Mouse (Mus musculus) ES-E14 (cell line): ENCODE data around the gene Cd34. TPM values are rescaled to one million over a fixed set of nuclear protein-coding genes. Genes with fewer than 3 reads are reported as not detected.

Experiments used
- DNase-seq: peaks from one replicate; pipeline ENCODE4 v3.0.0-alpha.2; 2013; ENCODE audit warnings: low read depth, low spot score
- H3K27ac ChIP-seq: 2 replicates; pipeline ENCODE4 v1.5.1; 2012; ENCODE audit warnings: low read depth, mild to moderate bottlenecking, low read length, moderate library complexity, mixed read lengths; ENCODE audit not compliant: poor library complexity, insufficient read depth, severe bottlenecking
- H3K36me3 ChIP-seq: 2 replicates; pipeline ENCODE4 v1.6.1; 2012; ENCODE audit warnings: mild to moderate bottlenecking, low read length, moderate library complexity, mixed read lengths; ENCODE audit not compliant: control insufficient read depth, poor library complexity, insufficient read depth, severe bottlenecking
- H3K4me1 ChIP-seq, 2 experiments: fragments of 150-350 bp in 1 of 2; sonication (generic) in 1 of 2; 2 replicates each; pipeline ENCODE4 v1.6.1; 2012; ENCODE audit warnings: low read length in 2 of 2, mild to moderate bottlenecking in 1 of 2, mixed read lengths in 1 of 2; ENCODE audit not compliant: control insufficient read depth in 2 of 2, insufficient read depth in 2 of 2, poor library complexity in 1 of 2
- H3K4me3 ChIP-seq, 2 experiments: fragments of 150-350 bp in 1 of 2; sonication (generic) in 1 of 2; 2 replicates each; pipeline ENCODE4 v1.5.1; 2012; ENCODE audit warnings: low read length in 2 of 2, low read depth in 1 of 2, mild to moderate bottlenecking in 1 of 2, mixed read lengths in 1 of 2; ENCODE audit not compliant: insufficient read depth in 1 of 2, poor library complexity in 1 of 2, severe bottlenecking in 1 of 2
- H3K9ac ChIP-seq: 2 replicates; pipeline ENCODE4 v1.6.1; 2012; ENCODE audit warnings: low read depth, mild to moderate bottlenecking, low read length, mixed read lengths; ENCODE audit not compliant: poor library complexity, insufficient read depth, severe bottlenecking
- H3K9me3 ChIP-seq: fragments of 150-350 bp; sonication (generic); 2 replicates; pipeline ENCODE4 v1.6.1; 2012; ENCODE audit warnings: low read depth, mild to moderate bottlenecking, low read length; ENCODE audit not compliant: control insufficient read depth, insufficient read depth
- CHD2 ChIP-seq: IDR thresholded peaks from 2 replicates; pipeline ENCODE4 v1.6.1; 2014; ENCODE audit warnings: mild to moderate bottlenecking, low read depth, low read length, inconsistent platforms
- HCFC1 ChIP-seq: IDR thresholded peaks from 2 replicates; pipeline ENCODE4 v1.6.1; 2012; ENCODE audit warnings: low read length, inconsistent platforms, borderline replicate concordance; ENCODE audit not compliant: insufficient read depth
- MAFK ChIP-seq: IDR thresholded peaks from 2 replicates; pipeline ENCODE4 v1.6.1; 2014; ENCODE audit warnings: mild to moderate bottlenecking, low read depth, low read length, inconsistent platforms; ENCODE audit not compliant: insufficient read depth
- ZC3H11A ChIP-seq: IDR thresholded peaks from 2 replicates; pipeline ENCODE4 v1.6.1; 2012; ENCODE audit warnings: low read depth, mild to moderate bottlenecking, inconsistent platforms, low read length, borderline replicate concordance
- ZNF384 ChIP-seq: IDR thresholded peaks from 2 replicates; pipeline ENCODE4 v1.6.1; 2012; ENCODE audit warnings: low read depth, low read length, inconsistent platforms
- in situ Hi-C, 2 experiments: fragments of 600-800 bp; cut with MboI; formaldehyde crosslinking; loops; one replicate each; pipeline ENCODE4 v1.15.1; 2025; ENCODE audit warnings: low sequenced_read_pairs in 2 of 2, inconsistent platforms in 1 of 2; ENCODE audit not compliant: unreplicated experiment in 2 of 2
- total RNA-seq: library from RNA; depleted of rRNA; stranded (reverse); fragments of 300-350 nt; gene quantifications from 2 replicates; pipeline ENCODE4 v1.2.3, GENCODE M21; 2012; rRNA removed

The Cd34 gene
- total RNA-seq, 1 experiment, result 8.4 TPM

DNA sequence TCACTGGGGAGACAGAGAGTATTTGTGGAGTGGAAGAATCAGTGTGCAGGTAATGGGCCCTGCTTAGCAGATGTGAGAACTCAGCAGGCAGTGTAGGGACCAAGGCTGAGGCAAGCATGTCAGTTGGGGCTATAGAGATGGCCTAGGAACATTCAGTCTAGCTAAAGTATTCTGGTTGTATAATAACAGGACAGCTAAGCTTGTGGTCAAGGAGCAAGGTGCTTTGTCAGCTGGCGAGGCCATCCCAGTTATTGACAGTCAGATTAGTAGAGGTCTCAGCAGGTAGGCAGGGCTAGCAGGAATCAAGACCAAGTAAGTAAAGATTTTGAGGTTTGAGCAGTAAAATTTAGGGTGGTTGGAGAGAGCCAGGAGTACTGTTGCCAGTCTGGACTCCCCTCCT lies 59.8 kb downstream of the Cd34 start:
- DNase-seq, result no peak
- TF ChIP-seq CHD2, result no peak
- no peak for TF ChIP-seq HCFC1
- no peak for TF ChIP-seq MAFK
- no peak for TF ChIP-seq ZNF384
- no peak for TF ChIP-seq ZC3H11A
- Histone ChIP-seq H3K4me1 (peaks cover 2 to 6% of the 10 kb centered on the region in 2 experiments; a peak in 3 of 4 replicates), H3K9me3 (no peaks in the 10 kb centered on the region), H3K36me3 (no peaks in the 10 kb centered on the region), H3K27ac (no peak overlapping the region), H3K9ac (no peak overlapping the region), H3K4me3 (no peak overlapping the region)
- in situ Hi-C loops, result no loop called here

DNA sequence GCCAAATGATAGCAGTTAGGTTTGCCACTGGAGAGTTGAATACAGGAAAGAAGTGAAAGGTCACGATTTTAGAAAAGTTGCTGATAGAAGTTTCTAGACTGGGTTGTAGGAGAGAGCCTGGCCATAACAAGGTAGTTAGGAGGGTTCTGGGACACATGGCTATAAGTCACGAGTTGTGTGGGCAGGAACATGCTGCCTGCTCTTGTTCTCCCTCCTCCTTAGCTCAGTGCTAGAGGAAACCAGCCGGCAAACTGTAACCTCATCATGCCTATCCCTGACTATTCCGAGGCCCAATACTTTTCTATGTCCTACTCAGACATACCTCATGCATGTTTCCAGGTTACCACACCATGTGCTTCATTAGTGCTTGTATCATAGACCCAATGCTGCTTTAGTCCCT lies 64.7 kb downstream of the Cd34 start:
- Histone ChIP-seq H3K36me3 (no peaks in the 10 kb centered on the region), H3K4me1 (peaks cover 2 to 6% of the 10 kb centered on the region in 2 experiments; a peak in 3 of 4 replicates), H3K9ac (no peak overlapping the region), H3K4me3 (no peak overlapping the region), H3K27ac (no peak overlapping the region), H3K9me3 (no peaks in the 10 kb centered on the region)
- DNase-seq, result no peak
- in situ Hi-C loops, result no loop called here
- TF ChIP-seq CHD2 (no peak), ZC3H11A (no peak), HCFC1 (no peak), ZNF384 (no peak), MAFK (no peak)

DNA sequence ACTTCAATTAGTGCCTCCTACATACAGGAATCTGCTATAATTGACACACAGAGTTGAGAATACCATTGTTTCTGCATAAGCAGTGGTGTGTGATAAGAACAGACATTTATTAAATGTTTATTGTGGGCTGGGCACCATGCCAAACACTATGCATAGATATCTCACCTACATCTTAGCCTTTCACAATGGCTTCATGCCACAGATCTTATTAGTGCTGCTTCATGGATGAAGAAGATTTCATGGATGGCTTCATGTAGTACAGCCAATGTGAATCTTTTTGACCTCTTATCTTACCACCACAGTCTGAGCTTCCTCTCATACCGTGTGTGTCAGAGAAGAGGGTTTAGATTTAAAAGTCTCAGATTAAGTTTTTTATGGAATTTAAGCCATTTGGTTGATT lies 65.6 kb downstream of the Cd34 start:
- Histone ChIP-seq H3K9me3 (no peaks in the 10 kb centered on the region), H3K27ac (no peak overlapping the region), H3K9ac (no peak overlapping the region), H3K36me3 (no peaks in the 10 kb centered on the region), H3K4me1 (peaks cover 2 to 6% of the 10 kb centered on the region in 2 experiments; a peak in 3 of 4 replicates), H3K4me3 (no peak overlapping the region)
- in situ Hi-C loops, result no loop called here
- no peak for TF ChIP-seq MAFK
- TF ChIP-seq CHD2, result no peak
- no peak for TF ChIP-seq ZC3H11A
- no peak for TF ChIP-seq ZNF384
- no peak for TF ChIP-seq HCFC1
- no peak for DNase-seq

DNA sequence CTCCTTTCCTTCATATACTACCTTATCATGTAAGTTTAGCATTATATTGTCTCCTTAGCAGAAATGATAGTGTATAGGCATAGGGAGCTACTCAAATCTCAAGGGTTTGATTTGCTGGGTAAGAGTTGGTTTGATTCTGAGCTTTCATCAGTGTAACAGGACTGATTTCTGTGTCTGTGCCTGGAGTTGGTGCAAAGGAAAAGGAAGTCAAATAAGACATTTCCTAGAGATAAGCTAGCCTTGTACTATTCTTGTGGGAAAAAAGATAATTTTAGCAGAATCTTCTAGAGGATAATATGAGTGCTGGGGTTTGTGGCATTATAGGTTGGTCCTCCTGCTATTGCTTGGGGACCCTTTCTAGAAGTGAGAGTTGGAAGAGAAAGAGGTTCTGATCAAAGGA lies 67.6 kb downstream of the Cd34 start:
- H3K27ac ChIP-seq, result no peak overlapping the region
- in situ Hi-C loops, result no loop called here
- TF ChIP-seq MAFK, result no peak
- peaks cover 2% of the 10 kb centered on the region in 2 experiments; a peak in 3 of 4 replicates for H3K4me1 ChIP-seq
- H3K9ac ChIP-seq, result no peak overlapping the region
- no peaks in the 10 kb centered on the region for H3K9me3 ChIP-seq
- H3K36me3 ChIP-seq, result no peaks in the 10 kb centered on the region
- no peak for DNase-seq
- H3K4me3 ChIP-seq, result no peak overlapping the region

Other genes starting within 250 kb of the Cd34 start
- gene Cd46, start 153.4 kb downstream of the Cd34 start, total RNA-seq, result 0.11 and 0.40 TPM in 2 replicates
- gene Cr1l, start 192.8 kb downstream of the Cd34 start, total RNA-seq, result 69.3 and 72.3 TPM in 2 replicates
- gene Cr2, start 237.9 kb downstream of the Cd34 start, total RNA-seq, result 0.31 and 0.37 TPM in 2 replicates